Mouse (Mus musculus) mature B cell (primary cell): ENCODE measurements around the gene Mss51.

Experiments
- in situ Hi-C: fragments of 300-500 bp; cut with MboI; formaldehyde crosslinking; loops from 2 replicates; pipeline ENCODE4 v1.14.3; 2019

The Mss51 gene

GRCm38 (mm10) chr14:20451765-20452331 is 44.9 kb downstream of the Mss51 start, which contains the start of gene Cfap70:
Cfap70 (minus strand) TSS chr14:20452226.
- in situ Hi-C loops = no loop called here

GRCm38 (mm10) chr14:20451302-20451701 is 45.4 kb downstream of the Mss51 start:
- in situ Hi-C loops = no loop called here

- in situ Hi-C loops = no loop called here
Measured at GRCm38 (mm10) chr14:20447209-20447608, 49.5 kb downstream of the Mss51 start.

GRCm38 (mm10) chr14:20442252-20442651 is 54.4 kb downstream of the Mss51 start:
- in situ Hi-C loops = no loop called here

- in situ Hi-C loops = no loop called here
Measured at GRCm38 (mm10) chr14:20436976-20437375, 59.7 kb downstream of the Mss51 start.
